27 mouse cellular contexts compared by ENCODE assay signal in the genomic region with DNA sequence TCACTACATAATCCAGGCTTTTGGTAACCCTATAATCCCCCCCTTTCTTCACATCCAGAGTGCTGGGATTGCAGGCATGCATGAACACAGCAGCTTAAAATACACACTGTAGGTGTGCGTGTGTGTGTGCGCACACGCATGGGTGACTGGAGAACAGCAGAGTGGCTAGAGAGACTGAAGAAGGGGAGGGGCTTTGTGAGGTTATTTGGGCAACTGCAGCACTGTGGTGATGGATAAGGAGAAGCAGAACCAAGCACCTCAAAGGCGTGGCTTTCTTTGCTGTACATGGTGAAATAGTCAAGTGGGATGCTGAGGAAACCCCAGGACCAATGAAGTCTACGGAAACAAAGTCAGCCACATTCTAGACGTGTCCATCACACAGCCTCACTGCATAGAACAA. TPM values are rescaled to one million over a fixed set of nuclear protein-coding genes. Genes with fewer than 3 reads are reported as not detected.
DNase-seq lines count a peak whose midpoint lies in the region; ATAC-seq and TF ChIP-seq lines count a peak whose summit lies in the region.
"Had no signal": no experiment of that assay in that cellular context is flagged by ENCODE, and none has a peak within 500 bp of the region (broad histone marks: within the 10 kb centered on the region; RNA-seq: fewer than 3 reads in every experiment).

No protein-coding gene starts in this region.

- peaks cover 2% of the 10 kb centered on the region for H3K36me3 ChIP-seq in liver, embryonic 11.5 days (ENCODE audit: control insufficient read depth, insufficient read depth, low read length)
- no peaks in the 10 kb centered on the region for H3K36me3 ChIP-seq in liver, postnatal 0 days (replicated peaks; ENCODE audit: insufficient read depth, low read length)
- peaks cover 12% of the 10 kb centered on the region; the same call in 1 of the 2 replicates for H3K36me3 ChIP-seq in liver, embryonic 13.5 days
- H3K36me3 ChIP-seq in liver, embryonic 16.5 days (ENCODE audit: control insufficient read depth, insufficient read depth): no peaks in the 10 kb centered on the region
- H3K36me3 ChIP-seq: heart, embryonic 15.5 days had no signal

- peaks cover 30% of the 10 kb centered on the region for H3K4me1 ChIP-seq in liver, embryonic 11.5 days (replicated peaks; ENCODE audit: control insufficient read depth, insufficient read depth, low read length)
- 0 out of 2 replicates have a peak, but pooled peaks cover 4% of the 10 kb centered on the region for H3K4me1 ChIP-seq in liver, postnatal 0 days (ENCODE audit: insufficient read depth)
- H3K4me1 ChIP-seq in liver, embryonic 13.5 days (replicated peaks): peaks cover 76% of the 10 kb centered on the region
- H3K4me1 ChIP-seq in liver, embryonic 16.5 days (ENCODE audit: control insufficient read depth, low read depth, low read length): peaks cover 20% of the 10 kb centered on the region
- H3K4me1 ChIP-seq: forebrain, embryonic 13.5 days; hindbrain, embryonic 13.5 days had no signal

- H3K9me3 ChIP-seq in liver, embryonic 11.5 days (ENCODE audit: control insufficient read depth, low read length): no peaks in the 10 kb centered on the region
- no peaks in the 10 kb centered on the region for H3K9me3 ChIP-seq in liver, postnatal 0 days (ENCODE audit: low read length)
- no peaks in the 10 kb centered on the region for H3K9me3 ChIP-seq in liver, embryonic 13.5 days (replicated peaks)
- no peaks in the 10 kb centered on the region for H3K9me3 ChIP-seq in liver, embryonic 16.5 days (replicated peaks; ENCODE audit: control insufficient read depth, low read length)
- H3K9me3 ChIP-seq: forebrain, embryonic 10.5 days; forebrain, embryonic 13.5 days; G1E; heart, embryonic 12.5 days; heart, embryonic 15.5 days; hindbrain, embryonic 10.5 days; hindbrain, embryonic 13.5 days had no signal

- no peak for TF ChIP-seq CTCF in liver, postnatal 0 days (IDR thresholded peaks at IDR 0.05; ENCODE audit: low read depth)
- no peak for TF ChIP-seq CTCF in left cerebral cortex, adult 2 months (IDR thresholded peaks at IDR 0.05)

- no peaks in the 10 kb centered on the region for H3K27me3 ChIP-seq in liver, embryonic 11.5 days (replicated peaks; ENCODE audit: control insufficient read depth, insufficient read depth, low read length)
- no peaks in the 10 kb centered on the region for H3K27me3 ChIP-seq in liver, postnatal 0 days (ENCODE audit: insufficient read depth, low read length)
- no peaks in the 10 kb centered on the region for H3K27me3 ChIP-seq in liver, embryonic 13.5 days
- H3K27me3 ChIP-seq in liver, embryonic 16.5 days (ENCODE audit: control insufficient read depth, insufficient read depth, low read depth, low read length): no peaks in the 10 kb centered on the region
- H3K27me3 ChIP-seq: forebrain, embryonic 13.5 days; heart, embryonic 12.5 days; heart, embryonic 15.5 days; hindbrain, embryonic 13.5 days had no signal

- TF ChIP-seq EP300 in liver, postnatal 0 days (IDR thresholded peaks at IDR 0.05; ENCODE audit: low read depth): no peak

- H3K27ac ChIP-seq in liver, embryonic 11.5 days (ENCODE audit: low read depth, low read length): no peak overlapping the region
- H3K27ac ChIP-seq in liver, postnatal 0 days (ENCODE audit: low read depth): no peak overlapping the region
- peak overlapping the region; percentile 47 for H3K27ac ChIP-seq in liver, embryonic 13.5 days
- no peak overlapping the region for H3K27ac ChIP-seq in liver, embryonic 16.5 days (ENCODE audit: low read length)
- no peak overlapping the region for H3K27ac ChIP-seq in left cerebral cortex, adult 2 months
- H3K27ac ChIP-seq: forebrain, embryonic 10.5 days; forebrain, embryonic 13.5 days; heart, embryonic 15.5 days; hindbrain, embryonic 10.5 days; hindbrain, embryonic 13.5 days had no signal

- no peak overlapping the region for H3K4me3 ChIP-seq in liver, embryonic 11.5 days (ENCODE audit: low read depth, low read length)
- H3K4me3 ChIP-seq in liver, postnatal 0 days (ENCODE audit: low read depth, low read length): no peak overlapping the region
- H3K4me3 ChIP-seq in liver, embryonic 13.5 days (replicated peaks): no peak overlapping the region
- no peak overlapping the region for H3K4me3 ChIP-seq in liver, embryonic 16.5 days (ENCODE audit: low read depth, low read length)
- H3K4me3 ChIP-seq in left cerebral cortex, adult 2 months: no peak overlapping the region
- H3K4me3 ChIP-seq: forebrain, embryonic 10.5 days; forebrain, embryonic 13.5 days; heart, embryonic 12.5 days; heart, embryonic 15.5 days; hindbrain, embryonic 10.5 days; hindbrain, embryonic 13.5 days had no signal

- H3K9ac ChIP-seq in liver, embryonic 11.5 days (ENCODE audit: low read depth, low read length): no peak overlapping the region
- no peak overlapping the region for H3K9ac ChIP-seq in liver, postnatal 0 days (replicated peaks)
- H3K9ac ChIP-seq in liver, embryonic 13.5 days: no peak overlapping the region
- H3K9ac ChIP-seq in liver, embryonic 16.5 days (ENCODE audit: low read depth, low read length): no peak overlapping the region
- H3K9ac ChIP-seq: forebrain, embryonic 13.5 days; heart, embryonic 12.5 days; heart, embryonic 15.5 days; hindbrain, embryonic 13.5 days had no signal

- 81% methylated on average over 6 of the region's 6 CpGs for WGBS in liver, embryonic 11.5 days
- 68% methylated on average over 6 of the region's 6 CpGs for WGBS in liver, postnatal 0 days (ENCODE audit: insufficient replicate concordance)
- WGBS in liver, embryonic 13.5 days (ENCODE audit: insufficient replicate concordance): 57% methylated on average over 6 of the region's 6 CpGs
- 49% methylated on average over 6 of the region's 6 CpGs for WGBS in liver, embryonic 16.5 days (ENCODE audit: insufficient replicate concordance)

- no peak overlapping the region for H3K4me2 ChIP-seq in liver, embryonic 11.5 days
- H3K4me2 ChIP-seq in liver, postnatal 0 days (ENCODE audit: low read depth, low read length): no peak overlapping the region
- H3K4me2 ChIP-seq in liver, embryonic 13.5 days: no peak overlapping the region
- no peak overlapping the region for H3K4me2 ChIP-seq in liver, embryonic 16.5 days (ENCODE audit: low read depth, low read length)
- H3K4me2 ChIP-seq: forebrain, embryonic 13.5 days; heart, embryonic 12.5 days; heart, embryonic 15.5 days; hindbrain, embryonic 13.5 days had no signal

- no peak for DNase-seq in liver, embryonic 11.5 days (ENCODE audit: low spot score)
- DNase-seq in liver, postnatal 0 days: no peak
- no peak for DNase-seq in liver, embryonic 13.5 days
- DNase-seq in left cerebral cortex, adult 2 months (ENCODE audit: extremely low spot score in 1 of 2, low spot score in 2 of 2): no peak
- DNase-seq in adrenal gland, postnatal 10 days: no peak
- DNase-seq: adrenal gland, adult 2 months; adrenal gland, postnatal 25 days; B cell, adult 2 months; cerebellum, adult 11-12 months; cerebellum, adult 8-10 months; cerebellum, postnatal 10 days; cerebellum, postnatal 36 days; gastrocnemius, postnatal 25 days; heart, adult 18-20 months; heart, postnatal 10 days; heart, postnatal 36 days had no signal

- ATAC-seq in liver, embryonic 11.5 days (replicated peaks; ENCODE audit: low FRiP score): peak; percentile 75
- ATAC-seq in liver, postnatal 0 days: no peak
- peak; percentile 74 for ATAC-seq in liver, embryonic 13.5 days (ENCODE audit: low read depth)
- ATAC-seq in liver, embryonic 16.5 days (ENCODE audit: low read depth): peak; percentile 65
- ATAC-seq: forebrain, embryonic 13.5 days; forebrain, embryonic 16.5 days; hindbrain, embryonic 16.5 days had no signal

- intact Hi-C loops in left cerebral cortex, adult 2 months (cut with DNase I): no loop called here

RNA-seq across cellular contexts. Expression of a gene that starts 23.8 kb away (rescaled TPM):
- 27.8 and 29.1 TPM in 2 replicates for polyA plus RNA-seq in liver, embryonic 11.5 days (2014; fragmentation: Nextera tagmentation; extraction: Ambion mirVana)
- 1.5 and 2.8 TPM in 2 replicates for polyA plus RNA-seq in liver, postnatal 0 days (2015; fragmentation: Nextera tagmentation; extraction: Ambion mirVana)
- polyA plus RNA-seq in liver, embryonic 13.5 days (2015; fragmentation: Nextera tagmentation; extraction: Ambion mirVana): 10.9 and 13.5 TPM in 2 replicates
- 3.5 and 4.3 TPM in 2 replicates for polyA plus RNA-seq in liver, embryonic 16.5 days (2015; fragmentation: Nextera tagmentation; extraction: Ambion mirVana)
- total RNA-seq in left cerebral cortex, adult 2 months (2021): 10 to 100 TPM; 20.2 to 23.2 TPM
- 10 to 100 TPM; 37.7 to 45.5 TPM for total RNA-seq in adrenal gland, postnatal 10 days (2021)
- total RNA-seq: CH12.LX had no signal
